Mouse (Mus musculus) G1E-ER4 (cell line): ENCODE results near the gene Nps. TPM values are rescaled to one million over a fixed set of nuclear protein-coding genes. Genes with fewer than 3 reads are reported as not detected.
"Not testable (repeated sequence)": the region's sequence is repeated elsewhere in the genome, so short reads cannot be mapped to it uniquely, and the experiment has no call there.

ENCODE experiments used
- GATA1 ChIP-seq: IDR thresholded peaks from one replicate; pipeline ENCODE4 v1.8.0; 2012; ENCODE audit warnings: low read length, inconsistent platforms
- polyA plus RNA-seq: library from polyadenylated mRNA; stranded (reverse); fragments of >175 nt; gene quantifications from 2 replicates; pipeline ENCODE4 v1.2.3, GENCODE M21; 2012

Gene Nps
- not detected in 2 replicates for polyA plus RNA-seq

GRCm38 (mm10) chr7:135258053-135258753 lies at the start of gene Nps:
Nps (plus strand) TSS chr7:135258703.
- TF ChIP-seq GATA1, result not testable (repeated sequence)

GRCm38 (mm10) chr7:135208947-135209567 lies 49.4 kb upstream of the Nps start:
- no peak for TF ChIP-seq GATA1

- no peak for TF ChIP-seq GATA1
These were observed 48.2 kb upstream of the Nps start for GRCm38 (mm10) chr7:135210296-135210695.

- no peak for TF ChIP-seq GATA1
These were observed 47.7 kb upstream of the Nps start for GRCm38 (mm10) chr7:135210831-135211230.

GRCm38 (mm10) chr7:135212505-135212904 lies 46.0 kb upstream of the Nps start:
- TF ChIP-seq GATA1, result no peak

- TF ChIP-seq GATA1, result no peak
These were observed 37.0 kb upstream of the Nps start for GRCm38 (mm10) chr7:135221475-135221874.

- TF ChIP-seq GATA1, result no peak
These were observed 32.5 kb upstream of the Nps start for GRCm38 (mm10) chr7:135226021-135226420.

- no peak for TF ChIP-seq GATA1
These were observed 21.4 kb upstream of the Nps start for GRCm38 (mm10) chr7:135237152-135237551.

GRCm38 (mm10) chr7:135239441-135239840 lies 19.1 kb upstream of the Nps start:
- no peak for TF ChIP-seq GATA1

GRCm38 (mm10) chr7:135240006-135240405 lies 18.5 kb upstream of the Nps start:
- TF ChIP-seq GATA1, result no peak

GRCm38 (mm10) chr7:135240636-135241035 lies 17.9 kb upstream of the Nps start:
- no peak for TF ChIP-seq GATA1

- TF ChIP-seq GATA1, result no peak
These were observed 14.2 kb upstream of the Nps start for GRCm38 (mm10) chr7:135244171-135244880.

- TF ChIP-seq GATA1, result no peak
These were observed 12.1 kb upstream of the Nps start for GRCm38 (mm10) chr7:135246386-135246785.

GRCm38 (mm10) chr7:135253249-135253648 lies 5.3 kb upstream of the Nps start:
- TF ChIP-seq GATA1, result no peak

- no peak for TF ChIP-seq GATA1
These were observed 4.1 kb upstream of the Nps start for GRCm38 (mm10) chr7:135254423-135254822.

GRCm38 (mm10) chr7:135271011-135271410 lies 12.5 kb downstream of the Nps start:
- TF ChIP-seq GATA1, result no peak
